34 mouse cellular contexts compared by ENCODE assay signal in the genomic region with DNA sequence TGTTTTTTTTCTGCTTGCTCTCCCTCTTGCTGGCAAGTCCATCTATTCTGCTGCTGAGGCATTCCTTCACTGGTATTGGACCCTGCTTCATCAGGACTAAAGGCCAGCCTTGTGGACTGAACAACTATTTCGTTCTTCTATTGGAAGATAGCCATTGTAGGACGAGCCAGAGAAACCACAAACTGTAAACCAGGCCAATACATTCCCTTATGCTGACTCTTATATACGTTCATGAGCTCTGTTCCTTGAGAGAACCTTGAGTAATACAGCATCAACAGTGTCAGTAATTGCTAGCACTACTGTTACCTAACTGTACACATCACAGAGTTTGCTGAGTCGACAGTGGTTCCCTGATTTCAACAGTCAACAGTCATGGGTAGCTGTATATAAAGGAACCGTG. TPM values are rescaled to one million over a fixed set of nuclear protein-coding genes. Genes with fewer than 3 reads are reported as not detected.
DNase-seq lines count a peak whose midpoint lies in the region; ATAC-seq and TF ChIP-seq lines count a peak whose summit lies in the region.
"Had no signal": no experiment of that assay in that cellular context is flagged by ENCODE, and none has a peak within 500 bp of the region (broad histone marks: within the 10 kb centered on the region; RNA-seq: fewer than 3 reads in every experiment).

No protein-coding gene starts in this region.

- H3K9ac ChIP-seq in forebrain, postnatal 0 days: no peak overlapping the region
- H3K9ac ChIP-seq: embryonic facial prominence, embryonic 13.5 days; hindbrain, embryonic 12.5 days; hindbrain, embryonic 15.5 days had no signal

- no peak overlapping the region for H3K27ac ChIP-seq in forebrain, postnatal 0 days (ENCODE audit: low read depth, low read length)
- H3K27ac ChIP-seq: embryonic facial prominence, embryonic 10.5 days; embryonic facial prominence, embryonic 13.5 days; hindbrain, embryonic 12.5 days; hindbrain, embryonic 15.5 days had no signal

- ATAC-seq in granulocyte monocyte progenitor cell, adult 5-6 weeks (replicated peaks; ENCODE audit: poor library complexity, severe bottlenecking): peak; percentile 48
- no peak for ATAC-seq in forebrain, postnatal 0 days
- ATAC-seq in erythroid progenitor cell, adult 5-6 weeks (replicated peaks; ENCODE audit: low FRiP score, poor library complexity, severe bottlenecking): no peak
- ATAC-seq: CD4-positive, CD25-positive, alpha-beta regulatory T cell, adult 4 months; forebrain, embryonic 14.5 days; intestine, postnatal 0 days; Patski had no signal

- H3K4me1 ChIP-seq in forebrain, postnatal 0 days (ENCODE audit: insufficient read depth): no peaks in the 10 kb centered on the region
- H3K4me1 ChIP-seq: embryonic facial prominence, embryonic 10.5 days; embryonic facial prominence, embryonic 13.5 days; hindbrain, embryonic 12.5 days; hindbrain, embryonic 15.5 days had no signal

- no peak overlapping the region for H3K4me2 ChIP-seq in forebrain, postnatal 0 days (ENCODE audit: low read depth)
- H3K4me2 ChIP-seq: embryonic facial prominence, embryonic 13.5 days; heart, embryonic 11.5 days; hindbrain, embryonic 12.5 days; hindbrain, embryonic 15.5 days had no signal

- H3K27me3 ChIP-seq in forebrain, postnatal 0 days (ENCODE audit: insufficient read depth, low read length): no peaks in the 10 kb centered on the region
- H3K27me3 ChIP-seq: embryonic facial prominence, embryonic 13.5 days; hindbrain, embryonic 12.5 days; hindbrain, embryonic 15.5 days; Patski had no signal

- no peaks in the 10 kb centered on the region for H3K9me3 ChIP-seq in forebrain, postnatal 0 days (ENCODE audit: low read length)
- H3K9me3 ChIP-seq: embryonic facial prominence, embryonic 10.5 days; embryonic facial prominence, embryonic 13.5 days; hindbrain, embryonic 12.5 days; hindbrain, embryonic 15.5 days had no signal

- no peak overlapping the region for H3K4me3 ChIP-seq in forebrain, postnatal 0 days (ENCODE audit: low read depth, low read length)
- H3K4me3 ChIP-seq: embryonic facial prominence, embryonic 10.5 days; embryonic facial prominence, embryonic 13.5 days; erythroblast, embryonic 14.5 days; hindbrain, embryonic 12.5 days; hindbrain, embryonic 15.5 days had no signal

- no peaks in the 10 kb centered on the region for H3K36me3 ChIP-seq in forebrain, postnatal 0 days (ENCODE audit: insufficient read depth)
- H3K36me3 ChIP-seq: embryonic facial prominence, embryonic 10.5 days; hindbrain, embryonic 12.5 days; hindbrain, embryonic 15.5 days had no signal

- WGBS in forebrain, postnatal 0 days: 85% methylated on average over 5 of the region's 5 CpGs

- DNase-seq in 3134 (ENCODE audit: extremely low read depth, insufficient read length, low spot score): peak; percentile 40
- peak; percentile 90 for DNase-seq in 3T3-L1 (ENCODE audit: low read depth, low spot score)
- peak; percentile 86 for DNase-seq in NIH3T3 (ENCODE audit: low read depth)
- DNase-seq in urinary bladder, postnatal 25 days (ENCODE audit: low spot score): no peak
- no peak for DNase-seq in forebrain, postnatal 0 days
- DNase-seq: adrenal gland, adult 8-10 months; adrenal gland, postnatal 36 days; cerebellum, adult 11 months; cerebellum, adult 2 months; cerebellum, postnatal 10 days; cerebellum, postnatal 36 days; embryo, embryonic 11 days; gastrocnemius, postnatal 10 days; gastrocnemius, postnatal 36 days; heart, adult 11 months had no signal

- no peak for TF ChIP-seq CTCF in forebrain, postnatal 0 days (IDR thresholded peaks at IDR 0.05; ENCODE audit: low read depth)

RNA-seq across cellular contexts. Expression of a gene that starts 22.5 kb away (rescaled TPM):
- total RNA-seq in granulocyte monocyte progenitor cell, adult 5-6 weeks (2014; fragmentation: Nextera tagmentation): not detected in 2 replicates
- total RNA-seq in granulocyte monocyte progenitor cell, adult 5-6 weeks (2017): not detected in 2 replicates
- total RNA-seq in forebrain, postnatal 0 days (2014; rRNA removed): 0.43 TPM in 1 of 2 replicates, not detected in the other
- polyA plus RNA-seq in forebrain, postnatal 0 days (2015; fragmentation: Nextera tagmentation; extraction: Ambion mirVana): 0.13 TPM in 1 of 2 replicates, not detected in the other
- not detected in 2 replicates for total RNA-seq in erythroid progenitor cell, adult 5-6 weeks (2015; ENCODE audit: low replicate concordance)
- total RNA-seq in erythroid progenitor cell, adult 5-6 weeks (2017; ENCODE audit: low replicate concordance): 0.26 TPM in 1 of 2 replicates, not detected in the other
- total RNA-seq: adrenal gland, postnatal 36 days; hematopoietic stem cell, adult 5-6 weeks; MEL had no signal
- polyA plus RNA-seq: C2C12; erythroblast, embryonic 14.5 days; forebrain, embryonic 11.5 days; Patski had no signal

RNA-seq across cellular contexts. Expression of a gene that starts 27.0 kb away (rescaled TPM):
- not detected in 2 replicates for total RNA-seq in granulocyte monocyte progenitor cell, adult 5-6 weeks (2014; fragmentation: Nextera tagmentation)
- total RNA-seq in granulocyte monocyte progenitor cell, adult 5-6 weeks (2017): not detected in 2 replicates
- total RNA-seq in forebrain, postnatal 0 days (2014; rRNA removed): not detected in 2 replicates
- 0.21 and 1.6 TPM in 2 replicates for polyA plus RNA-seq in forebrain, postnatal 0 days (2015; fragmentation: Nextera tagmentation; extraction: Ambion mirVana)
- total RNA-seq in erythroid progenitor cell, adult 5-6 weeks (2015; ENCODE audit: low replicate concordance): not detected in 2 replicates
- not detected in 2 replicates for total RNA-seq in erythroid progenitor cell, adult 5-6 weeks (2017; ENCODE audit: low replicate concordance)
- total RNA-seq: adrenal gland, adult 8-10 months; adrenal gland, postnatal 36 days; gastrocnemius, adult 18-20 months; hematopoietic stem cell, adult 5-6 weeks; MEL had no signal
- polyA plus RNA-seq: C2C12; cerebellum, adult 2 months; cortical plate, adult 2 months; erythroblast, embryonic 14.5 days; forebrain, embryonic 11.5 days; forebrain, embryonic 14.5 days; hindbrain, embryonic 15.5 days; kidney, adult 2 months had no signal

RNA-seq across cellular contexts. Expression of a gene that starts 27.2 kb away (rescaled TPM):
- total RNA-seq in granulocyte monocyte progenitor cell, adult 5-6 weeks (2014; fragmentation: Nextera tagmentation): 23.4 and 25.4 TPM in 2 replicates
- 11.3 and 12.4 TPM in 2 replicates for total RNA-seq in granulocyte monocyte progenitor cell, adult 5-6 weeks (2017)
- 21.2 and 22.7 TPM in 2 replicates for total RNA-seq in forebrain, postnatal 0 days (2014; rRNA removed)
- 16.4 and 19.5 TPM in 2 replicates for polyA plus RNA-seq in forebrain, postnatal 0 days (2015; fragmentation: Nextera tagmentation; extraction: Ambion mirVana)
- 0.72 and 5.9 TPM in 2 replicates for total RNA-seq in erythroid progenitor cell, adult 5-6 weeks (2015; ENCODE audit: low replicate concordance)
- 3.3 and 3.5 TPM in 2 replicates for total RNA-seq in erythroid progenitor cell, adult 5-6 weeks (2017; ENCODE audit: low replicate concordance)

RNA-seq across cellular contexts. Expression of a gene that starts 27.4 kb away (rescaled TPM):
- total RNA-seq in granulocyte monocyte progenitor cell, adult 5-6 weeks (2014; fragmentation: Nextera tagmentation): 6.0 and 23.7 TPM in 2 replicates
- total RNA-seq in granulocyte monocyte progenitor cell, adult 5-6 weeks (2017): 24.1 and 24.3 TPM in 2 replicates
- total RNA-seq in forebrain, postnatal 0 days (2014; rRNA removed): 6.4 and 7.7 TPM in 2 replicates
- polyA plus RNA-seq in forebrain, postnatal 0 days (2015; fragmentation: Nextera tagmentation; extraction: Ambion mirVana): 6.5 and 7.5 TPM in 2 replicates
- 16.2 TPM in 1 of 2 replicates, not detected in the other for total RNA-seq in erythroid progenitor cell, adult 5-6 weeks (2015; ENCODE audit: low replicate concordance)
- total RNA-seq in erythroid progenitor cell, adult 5-6 weeks (2017; ENCODE audit: low replicate concordance): 11.6 and 17.4 TPM in 2 replicates

Comparison
In these comparisons a context has a peak if more than half of its experiments do, and no peak if none do; other contexts are left out.
1. DNase-seq: peak in 3134 (single experiment), 3T3-L1 (single experiment) and NIH3T3 (single experiment); none in urinary bladder, postnatal 25 days (single experiment) and forebrain, postnatal 0 days (single experiment).